Mouse (Mus musculus): Measurements from ENCODE around the gene Vmn2r72. TPM values are rescaled to one million over a fixed set of nuclear protein-coding genes. Genes with fewer than 3 reads are reported as not detected.

Gene Vmn2r72
- not detected in 2 replicates for polyA plus RNA-seq (2015; fragmentation: Nextera tagmentation; extraction: Ambion mirVana)

DNA sequence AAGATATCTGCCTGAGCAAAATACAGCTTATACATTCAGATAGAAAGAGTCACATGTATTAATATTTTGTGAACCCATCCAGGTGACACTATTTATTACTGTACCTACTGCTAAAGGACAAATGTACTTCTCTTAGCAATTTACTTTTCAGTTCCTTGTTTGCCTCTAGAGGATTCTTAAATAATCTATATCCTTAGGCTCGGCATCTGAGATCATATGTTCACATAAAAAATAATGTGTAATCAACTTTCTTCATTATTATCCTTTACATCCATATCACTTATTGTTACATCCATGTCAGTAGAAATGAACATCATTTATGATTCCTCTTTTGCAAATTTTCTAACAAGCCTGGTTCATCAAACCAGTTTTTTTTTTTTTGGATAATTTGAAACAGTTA is at the start of gene Vmn2r72:
Gene Vmn2r72, minus strand, starts transcription at position 101 of the 400 bp plus-strand sequence.

Other genes starting within 250 kb of the Vmn2r72 start
- gene Vmn2r71, start 192.0 kb downstream of the Vmn2r72 start, polyA plus RNA-seq (2015; fragmentation: Nextera tagmentation; extraction: Ambion mirVana): not detected in 2 replicates
- not detected in 2 replicates for gene Vmn2r70, start 185.9 kb downstream of the Vmn2r72 start, polyA plus RNA-seq (2015; fragmentation: Nextera tagmentation; extraction: Ambion mirVana)
- gene Vmn2r73, start 121.2 kb upstream of the Vmn2r72 start, polyA plus RNA-seq (2015; fragmentation: Nextera tagmentation; extraction: Ambion mirVana): not detected in 2 replicates
- not detected in 2 replicates for gene Vmn2r74, start 206.5 kb upstream of the Vmn2r72 start, polyA plus RNA-seq (2015; fragmentation: Nextera tagmentation; extraction: Ambion mirVana)

All from adrenal gland, postnatal 0 days (tissue).